Mouse (Mus musculus) retina, adult 2 months (tissue): Measurements from ENCODE around the gene Gpc5.

Source experiments
- DNase-seq: peaks from one replicate; pipeline ENCODE4 v3.0.0-alpha.2; 2012; ENCODE audit warnings: low read depth, low spot score

The Gpc5 gene

DNA sequence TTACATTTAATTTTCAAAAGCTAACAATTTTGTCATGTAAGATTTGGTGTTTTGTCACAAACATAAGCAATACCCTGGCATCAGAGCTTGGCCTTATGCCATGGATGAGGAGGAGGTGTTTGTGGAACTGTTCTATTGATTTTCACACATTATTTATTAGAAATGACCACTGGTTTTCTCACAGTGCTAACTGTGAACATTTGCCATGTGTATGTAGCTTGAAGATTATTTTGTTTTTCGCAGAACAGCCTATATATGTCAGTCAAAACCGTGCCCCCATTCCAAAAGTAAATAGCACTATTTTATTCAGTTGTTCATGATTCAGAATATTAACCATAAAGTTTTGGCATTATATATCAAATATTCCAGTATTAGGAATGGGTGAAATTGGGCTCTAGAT lies 1216.5 kb downstream of the Gpc5 start:
- no peak for DNase-seq

DNA sequence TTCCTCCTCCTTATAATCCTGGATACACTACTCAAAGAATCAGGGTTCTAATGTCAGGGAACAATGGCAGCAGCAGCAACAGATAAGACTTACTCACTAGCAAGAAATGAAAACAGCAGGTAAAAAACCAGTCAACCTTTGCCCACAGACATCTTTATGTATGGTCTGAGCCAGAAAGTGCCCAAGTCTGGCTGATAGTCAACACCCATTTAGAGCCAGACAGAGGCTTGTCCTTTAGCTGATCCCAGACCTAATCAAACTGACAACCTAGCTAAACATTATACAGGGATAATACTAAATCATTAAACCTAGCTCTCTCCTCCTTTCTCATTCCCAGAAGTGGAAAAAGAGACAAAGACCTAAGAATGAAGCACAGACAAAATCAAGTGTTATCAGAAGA lies 1225.5 kb downstream of the Gpc5 start:
- no peak for DNase-seq

DNA sequence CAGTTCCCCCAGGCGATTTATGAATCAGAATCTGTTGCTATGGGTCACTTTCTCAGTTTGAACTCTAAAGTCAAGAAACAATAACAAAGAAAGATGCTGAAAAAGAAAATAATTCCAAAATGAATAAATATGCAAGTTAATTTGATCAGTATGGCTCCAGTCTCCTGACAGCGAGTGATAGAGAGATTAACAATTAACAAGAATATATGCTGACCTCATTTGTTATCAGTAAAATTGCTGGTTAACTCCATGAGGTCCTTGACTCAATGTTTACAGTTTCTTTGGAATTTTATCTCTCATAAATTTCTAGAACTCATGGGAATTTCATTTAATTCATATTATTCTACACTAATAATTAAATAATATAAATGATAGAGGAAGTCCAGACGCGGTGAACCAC lies 1244.2 kb downstream of the Gpc5 start:
- no peak for DNase-seq

DNA sequence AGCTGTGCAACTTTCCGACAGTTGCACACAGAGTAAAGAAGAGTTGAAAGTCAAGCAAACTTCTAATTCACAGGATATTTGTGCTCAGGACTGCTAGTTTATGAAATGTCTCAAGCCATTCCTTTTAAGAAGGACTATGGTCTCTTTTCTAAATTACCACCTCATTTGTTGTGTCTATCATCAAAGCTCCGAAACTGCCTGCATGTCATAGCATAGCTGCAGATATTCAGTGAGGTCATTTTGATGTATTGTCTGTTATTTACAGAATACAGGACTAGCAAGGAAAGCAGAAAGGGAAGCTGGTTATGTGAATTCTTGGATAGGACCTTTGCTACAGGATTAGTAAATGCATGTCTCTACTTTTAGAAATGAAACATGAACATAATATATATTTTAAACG lies 1246.4 kb downstream of the Gpc5 start:
- no peak for DNase-seq

DNA sequence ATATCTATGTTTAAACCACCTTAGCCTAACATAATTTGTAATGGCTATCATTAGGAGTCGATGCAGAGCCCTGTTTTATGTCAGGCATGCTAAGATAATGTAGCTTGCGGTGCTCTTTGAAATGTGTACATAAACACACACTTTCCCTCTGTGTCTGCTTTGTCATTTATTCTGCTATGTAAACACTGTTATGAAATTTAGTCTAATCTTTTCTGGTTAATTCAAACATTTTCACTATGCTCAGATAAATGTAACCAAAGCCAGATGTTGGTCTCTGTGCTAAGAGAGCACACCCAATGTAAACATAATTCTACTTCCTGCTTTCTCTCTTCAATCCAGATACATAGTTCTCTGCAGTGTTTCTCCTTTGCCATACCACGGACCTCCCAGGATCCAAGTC lies 1256.5 kb downstream of the Gpc5 start:
- no peak for DNase-seq

- DNase-seq: no peak
These were observed 1292.6 kb downstream of the Gpc5 start for GRCm38 (mm10) chr14:116384602-116385001.

- no peak for DNase-seq
These were observed 1323.5 kb downstream of the Gpc5 start for GRCm38 (mm10) chr14:116415511-116415910.

DNA sequence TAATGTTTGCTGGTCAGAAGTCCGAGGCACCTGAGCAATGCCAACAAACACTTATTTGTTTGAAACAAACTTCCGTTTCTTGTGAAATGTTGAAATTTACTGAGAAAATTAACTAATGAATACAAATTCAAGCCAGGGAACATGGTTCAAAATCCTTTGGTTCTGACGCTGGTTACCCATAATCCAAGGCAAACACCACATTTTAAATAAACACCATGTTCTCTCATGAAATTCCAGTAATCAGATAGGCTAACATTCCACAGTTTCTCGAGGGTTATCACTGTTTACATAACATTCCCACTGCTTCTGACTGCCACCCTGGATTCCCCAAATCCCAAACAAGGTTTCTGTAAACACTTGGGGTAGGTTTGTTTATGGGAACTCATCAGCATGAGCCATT lies 1356.2 kb downstream of the Gpc5 start:
- DNase-seq: no peak

DNA sequence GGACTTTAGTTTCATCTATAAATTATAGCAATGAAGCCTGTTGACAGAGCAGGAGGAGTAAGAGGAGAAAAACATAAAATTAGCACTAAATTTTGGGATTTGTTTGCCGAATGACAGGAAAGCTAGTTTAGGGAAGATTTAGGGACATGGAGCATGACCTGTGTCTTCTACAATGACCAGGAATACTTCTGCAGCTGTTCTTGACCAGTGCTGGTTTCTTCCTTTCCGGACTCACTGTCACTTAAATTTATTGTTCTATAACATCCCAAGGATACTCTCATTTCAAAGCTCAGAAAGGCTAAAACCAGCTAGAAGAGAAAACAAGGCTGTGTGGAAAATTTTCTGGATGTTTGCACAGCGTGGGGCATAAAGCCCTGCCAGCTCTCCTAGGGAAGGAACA lies 1361.3 kb downstream of the Gpc5 start:
- DNase-seq: no peak

- DNase-seq: no peak
These were observed 1364.2 kb downstream of the Gpc5 start for GRCm38 (mm10) chr14:116456211-116456610.

GRCm38 (mm10) chr14:116473378-116474179 lies 1381.6 kb downstream of the Gpc5 start:
- no peak for DNase-seq

GRCm38 (mm10) chr14:116494285-116494850 lies 1402.4 kb downstream of the Gpc5 start:
- no peak for DNase-seq

GRCm38 (mm10) chr14:116538216-116538615 lies 1446.2 kb downstream of the Gpc5 start:
- DNase-seq: no peak

DNA sequence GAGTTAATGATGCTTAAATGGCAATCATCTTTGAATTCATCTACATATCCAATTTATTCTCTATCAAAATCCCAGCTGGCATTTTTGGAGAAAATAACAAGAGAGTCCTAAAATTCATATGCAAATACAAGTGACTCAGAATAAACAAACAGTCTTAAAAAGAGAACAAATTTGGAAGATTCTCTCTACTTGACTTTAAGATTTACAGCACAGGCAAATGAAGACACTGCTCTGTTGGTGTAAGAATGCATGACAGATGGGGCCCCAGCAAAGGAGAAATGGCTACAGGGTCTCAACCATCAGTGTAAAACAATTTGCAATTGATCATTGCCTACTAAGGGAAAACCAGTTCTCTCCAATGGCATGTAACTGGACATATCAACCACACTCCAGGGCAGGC lies 1451.7 kb downstream of the Gpc5 start:
- DNase-seq: no peak

GRCm38 (mm10) chr14:116551401-116551800 lies 1459.4 kb downstream of the Gpc5 start:
- no peak for DNase-seq

DNA sequence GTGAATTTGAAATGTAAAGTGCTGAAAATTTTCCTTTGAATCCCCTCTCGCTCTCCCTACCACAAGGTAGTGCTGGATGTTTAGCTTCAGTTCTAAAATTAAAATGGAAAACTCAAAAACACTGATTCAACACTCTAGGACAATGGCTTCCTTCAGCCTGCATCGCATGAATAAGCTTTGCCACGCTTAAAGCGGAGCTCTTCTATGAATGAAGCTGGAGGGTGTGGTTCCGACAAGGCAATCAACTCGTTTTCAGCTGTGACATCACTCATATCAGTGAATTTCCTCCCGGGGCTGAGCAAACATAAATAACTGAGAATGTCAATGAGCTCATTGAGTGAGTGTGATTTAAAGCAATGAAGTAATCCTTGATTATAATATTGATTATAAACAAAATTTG lies 1461.3 kb downstream of the Gpc5 start:
- DNase-seq: no peak

GRCm38 (mm10) chr14:116558141-116558800 lies 1466.3 kb downstream of the Gpc5 start:
- DNase-seq: no peak

DNA sequence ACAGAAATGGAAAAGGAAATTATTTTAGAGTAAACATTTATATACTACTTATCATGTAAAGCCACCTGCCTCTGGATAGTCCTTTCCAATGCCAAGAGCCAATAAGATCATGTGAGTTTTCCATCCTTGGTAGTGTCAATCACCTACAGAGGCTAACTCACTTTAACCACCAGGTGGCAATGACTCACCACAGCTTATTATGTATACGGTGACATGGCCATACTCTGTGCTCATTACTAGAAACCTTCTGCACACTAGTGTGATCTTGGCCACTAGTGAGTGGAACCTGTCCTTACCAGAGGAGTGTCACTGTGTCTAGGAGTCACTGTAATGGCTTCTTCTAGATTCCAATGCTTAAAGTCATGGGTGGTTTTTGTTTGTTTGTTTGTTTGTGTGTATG lies 1468.0 kb downstream of the Gpc5 start:
- DNase-seq: no peak
